Mouse (Mus musculus): ENCODE data around the gene Smim20.

Smim20 gene

DNA sequence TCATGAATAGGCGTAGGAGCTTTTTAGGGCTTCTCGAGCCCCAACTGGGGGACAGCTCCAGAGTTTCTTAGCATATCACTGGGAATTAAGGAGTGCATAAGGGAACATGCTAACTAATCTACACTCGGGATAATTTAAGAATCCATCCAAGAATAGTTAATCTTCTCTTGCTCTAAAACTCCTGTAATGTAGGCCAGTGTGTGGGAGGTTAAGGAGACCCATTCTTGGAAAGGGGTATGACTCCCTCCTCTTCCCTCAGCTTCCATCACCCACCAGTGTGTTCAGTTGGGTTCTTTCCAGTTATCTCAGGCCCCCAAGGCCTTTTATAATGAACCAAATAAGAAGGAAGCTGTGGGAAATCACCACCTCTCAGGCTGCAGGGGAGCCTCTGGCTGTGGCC is 40.0 kb downstream of the Smim20 start:
- no peak for DNase-seq (ENCODE audit: low read depth, low spot score)

DNA sequence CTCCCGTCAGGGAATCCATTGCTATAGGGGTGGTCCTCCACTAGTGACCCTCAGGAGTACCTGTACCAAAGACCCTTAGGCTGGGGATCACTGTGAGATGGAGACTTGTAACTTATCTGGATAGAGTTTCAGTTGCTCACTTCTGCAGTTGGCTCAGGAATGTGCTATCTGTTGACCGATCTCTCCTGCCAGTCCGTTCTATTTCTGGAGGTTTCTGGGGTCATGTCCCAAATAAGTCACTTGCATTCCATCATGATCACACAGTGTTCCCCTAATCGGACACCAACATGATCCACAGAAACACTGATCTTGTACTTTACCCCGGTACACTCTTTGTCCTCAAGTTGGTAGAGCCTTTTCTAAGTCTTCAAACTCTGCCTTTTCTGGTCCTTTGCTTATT is 40.6 kb downstream of the Smim20 start:
- DNase-seq (ENCODE audit: low read depth, low spot score): no peak

DNA sequence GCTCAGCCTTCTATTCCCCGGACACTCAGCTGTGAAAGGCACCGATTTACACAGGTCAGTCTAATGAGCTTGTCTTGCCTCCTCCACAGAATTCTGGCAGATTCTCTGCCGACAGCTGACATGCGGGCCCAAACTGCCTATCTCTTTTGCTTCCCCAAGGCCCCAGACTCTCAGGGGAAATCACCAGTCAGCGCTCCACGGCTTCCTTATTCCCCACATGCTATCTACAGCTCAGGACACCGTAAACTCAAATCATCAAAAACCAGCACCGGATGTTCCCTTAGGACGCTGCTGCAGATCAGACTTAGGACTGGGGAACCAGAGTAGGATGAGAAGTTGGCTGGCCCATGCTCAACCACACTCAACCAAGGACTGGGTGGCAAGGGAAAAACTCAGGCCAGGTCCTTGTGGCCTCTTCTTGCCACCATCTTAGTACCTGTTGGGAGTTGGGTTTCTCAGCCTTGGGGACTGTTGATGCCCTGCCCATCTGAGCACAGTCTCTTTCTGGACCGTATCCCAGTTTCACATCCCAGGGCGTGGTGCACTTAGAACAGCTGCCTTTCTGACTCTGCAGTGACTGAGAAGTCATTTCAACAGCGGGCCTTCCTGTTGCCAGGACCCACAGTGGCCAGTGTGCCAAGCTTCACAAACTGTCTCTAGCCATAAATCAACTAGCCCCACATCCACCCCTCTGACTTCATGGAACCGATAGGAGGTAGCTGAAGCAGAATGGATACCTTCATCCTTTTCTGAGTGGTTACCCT is 47.7 kb downstream of the Smim20 start:
- DNase-seq (ENCODE audit: low read depth, low spot score): no peak

DNA sequence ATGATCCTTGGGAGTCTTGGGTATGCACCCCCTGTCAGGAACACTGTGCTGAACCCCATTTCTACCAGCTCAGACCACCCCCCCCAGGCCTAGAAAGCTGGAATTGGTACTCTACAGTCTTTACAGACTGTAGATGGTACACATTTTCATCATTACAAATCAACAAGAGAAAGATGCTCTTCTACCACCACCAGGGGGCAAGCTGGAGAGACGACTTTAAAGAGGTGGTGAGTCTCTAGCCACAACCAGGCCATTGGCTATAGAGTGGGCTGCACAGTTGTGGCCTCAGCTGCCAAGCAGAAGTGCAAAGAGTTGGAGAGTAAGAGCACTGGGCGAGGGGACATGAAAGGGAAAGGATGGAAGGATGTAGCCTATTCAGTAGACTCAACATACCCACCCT is 48.9 kb downstream of the Smim20 start:
- DNase-seq (ENCODE audit: low read depth, low spot score): no peak

DNA sequence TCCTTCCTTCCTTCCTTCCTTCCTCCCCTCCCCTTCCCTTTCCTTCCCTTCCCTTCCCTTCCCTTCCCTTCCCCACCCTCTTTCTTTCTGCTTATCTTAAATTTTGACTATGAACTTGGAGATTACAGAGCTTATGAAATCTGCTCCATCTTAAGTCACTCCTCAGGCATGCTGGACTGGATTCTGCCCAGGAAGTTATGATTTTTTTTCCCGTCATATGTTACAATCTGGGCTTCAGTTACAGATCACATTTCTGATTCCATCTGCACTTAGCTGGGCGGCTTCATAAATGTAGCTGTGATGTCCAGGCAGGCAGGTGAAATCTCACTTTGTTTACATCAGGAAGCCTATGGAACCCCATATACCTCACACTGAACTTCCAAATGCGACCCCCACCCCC is 50.5 kb downstream of the Smim20 start:
- DNase-seq (ENCODE audit: low read depth, low spot score): no peak

DNA sequence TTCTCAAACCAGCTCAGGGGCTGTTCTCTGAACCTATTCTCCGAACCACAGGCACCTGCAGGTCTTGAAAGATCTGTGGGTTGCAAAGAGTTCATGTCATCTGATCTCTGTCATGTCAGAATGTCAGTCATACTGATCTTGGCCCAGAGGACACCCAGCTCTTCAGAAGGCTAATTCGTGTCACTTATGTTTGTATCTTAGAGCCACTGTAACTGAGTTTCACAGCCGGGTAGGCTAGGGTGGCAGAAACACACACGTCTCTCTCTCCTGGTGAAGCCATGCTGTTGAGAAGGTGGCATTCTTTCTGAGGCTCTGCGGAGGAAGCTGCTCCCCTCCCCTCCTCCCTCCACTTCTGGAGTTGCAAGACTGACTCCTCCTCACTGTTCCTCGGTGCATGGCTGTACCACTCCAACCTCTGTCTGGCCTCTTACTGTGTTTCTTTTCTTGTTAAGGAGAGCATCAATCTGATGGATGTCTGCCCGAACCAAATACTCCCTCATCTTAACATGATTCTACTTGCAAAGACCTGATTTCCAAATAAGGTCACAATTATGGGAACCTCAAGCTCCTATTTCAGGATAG is 51.1 kb downstream of the Smim20 start:
- DNase-seq (ENCODE audit: low read depth, low spot score): no peak

DNA sequence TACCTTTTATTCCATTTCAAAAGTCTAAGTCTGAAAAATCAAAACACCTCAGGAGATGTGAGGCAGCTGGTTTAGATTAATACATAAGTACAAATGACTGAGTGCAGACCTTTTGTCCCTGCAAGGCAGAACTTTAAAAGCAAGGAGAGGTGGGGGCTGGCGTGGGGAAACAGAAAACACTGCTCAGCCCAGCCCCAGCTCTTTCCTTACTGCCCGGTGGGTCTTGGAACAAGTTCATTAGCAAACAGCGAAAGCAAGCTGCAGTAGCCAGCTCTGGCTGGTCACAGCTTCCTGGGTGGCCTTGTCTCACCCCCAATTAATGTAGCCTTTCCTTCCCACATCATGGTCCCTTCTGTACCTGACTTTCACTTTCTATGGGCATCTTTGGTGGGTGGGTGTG is 53.4 kb downstream of the Smim20 start:
- DNase-seq (ENCODE audit: low read depth, low spot score): no peak

DNA sequence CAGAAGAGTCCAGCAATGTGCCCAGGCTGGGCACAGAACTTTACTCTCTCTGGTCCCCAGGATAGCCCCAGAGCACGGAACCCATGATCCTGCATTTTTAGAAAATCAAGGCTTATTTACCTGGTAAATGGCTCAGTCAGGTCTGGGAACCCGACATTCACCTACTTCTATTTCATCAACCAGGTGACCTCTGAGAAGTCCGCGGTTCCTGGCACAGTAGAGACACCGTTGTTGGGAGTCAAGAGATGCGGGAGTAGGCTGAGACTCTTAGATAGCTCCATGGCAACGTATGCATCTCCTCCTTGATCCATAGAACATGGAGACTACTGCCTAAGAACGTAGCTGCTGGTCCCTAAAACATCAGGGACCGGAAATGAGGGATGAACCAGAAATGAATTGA is 55.0 kb downstream of the Smim20 start:
- no peak for DNase-seq (ENCODE audit: low read depth, low spot score)

DNA sequence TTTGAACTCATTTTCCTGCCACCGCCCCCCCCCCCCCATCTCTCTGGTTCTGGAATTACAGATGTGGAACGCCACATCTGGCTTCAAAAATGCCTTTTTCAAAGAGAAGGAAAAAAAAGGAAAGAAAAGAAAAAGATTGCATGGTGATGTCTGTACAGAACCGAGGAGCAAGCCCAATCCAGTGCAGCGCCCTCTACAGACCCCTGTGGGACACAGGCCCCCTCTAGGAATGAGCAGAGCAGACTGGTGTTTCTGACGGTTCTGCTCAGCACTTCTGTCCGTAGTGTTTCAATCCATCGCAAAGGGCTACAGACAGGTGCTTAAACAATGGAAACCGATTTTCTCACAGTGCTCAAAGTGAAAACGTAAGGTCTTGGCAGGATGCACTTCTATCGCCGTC is 55.6 kb downstream of the Smim20 start:
- no peak for DNase-seq (ENCODE audit: low read depth, low spot score)

DNA sequence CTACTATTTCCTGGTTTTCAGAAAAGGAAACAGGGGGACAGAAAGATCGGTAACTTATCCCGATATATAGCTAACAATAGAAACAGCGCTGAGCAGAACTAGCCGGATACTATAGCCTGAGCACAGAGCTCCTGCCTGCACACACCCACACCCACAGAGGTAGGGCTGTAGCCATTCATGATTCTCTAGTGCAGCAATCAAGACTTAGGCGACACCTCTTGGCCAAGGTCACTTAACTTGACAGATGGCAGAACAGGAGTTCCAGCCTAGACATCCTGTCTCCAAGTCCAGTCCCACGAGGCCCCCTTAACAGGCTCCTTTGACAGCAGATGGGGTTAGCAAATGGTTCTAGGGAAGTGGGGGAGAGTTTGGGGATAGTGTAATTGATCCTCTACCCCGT is 56.2 kb downstream of the Smim20 start:
- DNase-seq (ENCODE audit: low read depth, low spot score): no peak

DNA sequence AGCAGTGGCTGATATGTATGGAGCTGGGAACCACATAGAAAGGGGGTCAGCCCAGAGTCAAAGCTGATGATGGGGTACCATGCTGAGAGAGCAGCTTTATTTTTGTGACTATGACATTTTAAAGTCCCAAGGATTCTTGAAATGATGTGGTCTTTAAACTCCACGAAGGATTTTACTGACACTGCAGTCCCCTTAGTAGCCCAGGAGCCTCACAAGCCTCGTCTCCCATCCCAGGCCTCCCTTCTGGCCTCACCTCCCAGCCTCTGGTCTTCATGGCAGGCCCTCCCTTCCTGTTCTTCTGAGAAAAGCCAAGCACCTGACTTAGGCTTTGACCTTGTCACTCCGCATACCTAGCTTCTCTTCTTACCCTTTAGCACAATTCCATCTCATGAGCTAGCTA is 57.4 kb downstream of the Smim20 start:
- no peak for DNase-seq (ENCODE audit: low read depth, low spot score)

DNA sequence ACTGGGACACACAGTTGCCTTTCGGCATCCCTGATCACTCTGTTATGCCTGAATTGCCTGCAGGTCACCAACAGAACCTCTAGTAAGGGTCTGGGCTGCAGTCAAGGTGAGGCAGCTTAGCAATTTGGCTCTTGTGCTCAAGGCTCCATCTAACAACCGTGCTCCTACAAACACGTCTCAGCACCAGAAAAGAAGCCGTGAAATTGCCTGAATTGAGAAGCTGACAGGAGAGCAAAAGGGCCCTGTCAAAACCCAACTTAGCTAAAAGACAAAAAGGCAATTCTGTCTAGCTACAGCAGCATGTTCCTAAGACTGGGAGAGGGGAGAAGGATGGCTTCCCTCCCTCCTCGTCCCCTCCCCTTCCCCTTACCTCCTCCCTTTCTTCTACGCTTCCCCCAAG is 57.9 kb downstream of the Smim20 start:
- DNase-seq (ENCODE audit: low read depth, low spot score): no peak

DNA sequence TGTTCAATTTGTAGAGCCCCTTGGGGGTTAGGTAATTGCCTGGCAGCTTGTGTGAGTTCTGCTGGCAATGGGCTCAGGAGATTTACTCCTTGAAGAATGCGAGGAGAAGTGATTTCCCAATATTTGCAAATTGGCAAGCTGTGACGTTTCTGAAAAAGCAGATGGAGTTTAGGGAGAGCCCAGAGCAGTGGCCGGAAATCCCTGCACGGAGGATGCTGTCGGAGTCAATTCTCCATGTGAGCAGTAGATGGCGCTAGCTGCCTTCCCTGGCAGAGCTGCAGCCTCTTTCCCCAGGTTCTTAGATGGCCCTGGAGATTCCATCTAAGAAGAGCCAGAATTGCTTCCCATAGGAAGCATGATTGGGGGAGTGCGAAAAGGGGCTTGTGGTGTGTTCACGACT is 59.1 kb downstream of the Smim20 start:
- peak; percentile 43 for DNase-seq (ENCODE audit: low read depth, low spot score)

DNA sequence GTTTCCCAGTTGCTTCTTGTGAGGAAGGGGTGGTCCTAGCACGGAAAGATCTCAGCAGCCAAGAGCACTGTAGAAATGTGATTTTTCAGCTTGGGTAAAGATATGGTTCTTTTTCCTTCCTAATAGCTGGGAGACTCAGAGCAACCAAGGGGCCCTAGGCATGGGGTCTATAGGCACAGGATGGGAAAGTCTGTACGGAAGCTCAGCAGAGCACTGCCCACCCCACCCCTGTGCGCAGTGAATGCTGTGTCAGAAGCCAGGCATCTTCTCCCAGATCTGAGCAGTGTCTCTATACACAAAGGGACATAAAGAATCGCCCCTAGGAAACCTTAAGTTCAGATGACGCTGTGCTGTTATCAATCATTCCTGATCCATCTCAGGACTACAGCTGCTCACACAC is 59.6 kb downstream of the Smim20 start:
- DNase-seq (ENCODE audit: low read depth, low spot score): no peak
